9 mouse cellular contexts compared by ENCODE assay signal in genomic region chr3:62338461-62338853, GRCm38 (mm10). TPM values are rescaled to one million over a fixed set of nuclear protein-coding genes. Genes with fewer than 3 reads are reported as not detected.
A peak's percentile ranks its signal among the peaks of the same experiment; 100 is the strongest.
DNase-seq lines count a peak whose midpoint lies in the region; ATAC-seq and TF ChIP-seq lines count a peak whose summit lies in the region.
"Had no signal": no experiment of that assay in that cellular context is flagged by ENCODE, and none has a peak within 500 bp of the region (broad histone marks: within the 10 kb centered on the region; RNA-seq: fewer than 3 reads in every experiment).

No protein-coding gene starts in this region.

- H3K27ac ChIP-seq in left cerebral cortex, adult 2 months, result no peak overlapping the region
- H3K27ac ChIP-seq in embryonic facial prominence, embryonic 12.5 days, result no peak overlapping the region
- no peak overlapping the region for H3K27ac ChIP-seq in hindbrain, embryonic 16.5 days (ENCODE audit: low read depth, low read length)
- H3K27ac ChIP-seq in midbrain, postnatal 0 days (ENCODE audit: low read depth, low read length), result 0 out of 2 replicates have a peak overlapping the region, but pooled peaks have one; percentile 8

- 0 out of 2 replicates have a peak, but pooled peaks cover 5% of the 10 kb centered on the region for H3K27me3 ChIP-seq in embryonic facial prominence, embryonic 12.5 days
- peaks cover 3% of the 10 kb centered on the region; the same call in 1 of the 2 replicates for H3K27me3 ChIP-seq in hindbrain, embryonic 16.5 days (replicated peaks; ENCODE audit: control insufficient read depth, insufficient read depth, low read length)
- 0 out of 2 replicates have a peak, but pooled peaks cover 7% of the 10 kb centered on the region for H3K27me3 ChIP-seq in midbrain, postnatal 0 days (ENCODE audit: insufficient read depth, low read length)

- DNase-seq in left cerebral cortex, adult 2 months (ENCODE audit: extremely low spot score in 1 of 2, low spot score in 2 of 2), result no peak
- DNase-seq in left cerebral cortex, adult 9 months (ENCODE audit: low spot score in 2 of 2), result no peak
- DNase-seq in midbrain, postnatal 0 days (ENCODE audit: low spot score), result no peak
- DNase-seq in adrenal gland, postnatal 25 days, result no peak
- DNase-seq in retina, postnatal 1 day, result no peak
- no peak for DNase-seq in cerebellum, adult 11 months

- WGBS in embryonic facial prominence, embryonic 12.5 days, result 1% methylated on average over 17 of the region's 17 CpGs
- WGBS in hindbrain, embryonic 16.5 days, result 1% methylated on average over 17 of the region's 17 CpGs
- 2% methylated on average over 17 of the region's 17 CpGs for WGBS in midbrain, postnatal 0 days

- no peak for TF ChIP-seq CTCF in left cerebral cortex, adult 2 months (IDR thresholded peaks at IDR 0.05)
- TF ChIP-seq CTCF in midbrain, postnatal 0 days (IDR thresholded peaks at IDR 0.05), result no peak

- H3K9me3 ChIP-seq in embryonic facial prominence, embryonic 12.5 days, result no peaks in the 10 kb centered on the region
- H3K9me3 ChIP-seq in hindbrain, embryonic 16.5 days (ENCODE audit: control insufficient read depth, low read length), result no peaks in the 10 kb centered on the region
- H3K9me3 ChIP-seq in midbrain, postnatal 0 days (ENCODE audit: low read length), result no peaks in the 10 kb centered on the region

- intact Hi-C loops in left cerebral cortex, adult 2 months (cut with DNase I), result no loop called here

- H3K4me2 ChIP-seq in embryonic facial prominence, embryonic 12.5 days (replicated peaks), result peak overlapping the region; percentile 80
- peak overlapping the region; percentile 82 for H3K4me2 ChIP-seq in hindbrain, embryonic 16.5 days (ENCODE audit: low read length)
- H3K4me2 ChIP-seq in midbrain, postnatal 0 days (ENCODE audit: low read depth, low read length, poor library complexity, severe bottlenecking), result peak overlapping the region; percentile 61

- H3K36me3 ChIP-seq in embryonic facial prominence, embryonic 12.5 days, result no peaks in the 10 kb centered on the region
- H3K36me3 ChIP-seq in hindbrain, embryonic 16.5 days (ENCODE audit: control insufficient read depth, insufficient read depth, low read length), result no peaks in the 10 kb centered on the region
- H3K36me3 ChIP-seq in midbrain, postnatal 0 days (ENCODE audit: insufficient read depth, low read length), result no peaks in the 10 kb centered on the region

- peak overlapping the region; percentile 80 for H3K4me3 ChIP-seq in left cerebral cortex, adult 2 months
- H3K4me3 ChIP-seq in embryonic facial prominence, embryonic 12.5 days, result peak overlapping the region; percentile 77
- H3K4me3 ChIP-seq in hindbrain, embryonic 16.5 days (ENCODE audit: low read length), result peak overlapping the region; percentile 78
- peak overlapping the region; percentile 67 for H3K4me3 ChIP-seq in midbrain, postnatal 0 days (ENCODE audit: low read depth, low read length)

- H3K4me1 ChIP-seq in embryonic facial prominence, embryonic 12.5 days, result 0 out of 2 replicates have a peak, but pooled peaks cover 4% of the 10 kb centered on the region
- H3K4me1 ChIP-seq in hindbrain, embryonic 16.5 days (ENCODE audit: control insufficient read depth, insufficient read depth, low read depth, low read length), result peaks cover 3% of the 10 kb centered on the region
- H3K4me1 ChIP-seq in midbrain, postnatal 0 days (ENCODE audit: insufficient read depth, low read length), result no peaks in the 10 kb centered on the region

- peak overlapping the region; percentile 70 for H3K9ac ChIP-seq in embryonic facial prominence, embryonic 12.5 days
- peak overlapping the region; percentile 76 for H3K9ac ChIP-seq in hindbrain, embryonic 16.5 days (ENCODE audit: low read depth, low read length)
- peak overlapping the region; percentile 74 for H3K9ac ChIP-seq in midbrain, postnatal 0 days (replicated peaks; ENCODE audit: low read length, poor library complexity, severe bottlenecking)

- ATAC-seq in embryonic facial prominence, embryonic 12.5 days (ENCODE audit: insufficient number of reproducible peaks, insufficient read depth, low FRiP score, low TSS enrichment), result no peak
- peak; percentile 73; the same call in 1 of the 2 replicates for ATAC-seq in hindbrain, embryonic 16.5 days
- peak; percentile 24 for ATAC-seq in midbrain, postnatal 0 days (ENCODE audit: low FRiP score)

RNA-seq across cellular contexts. Expression of gene Arhgef26, which starts 0.3 kb away (rescaled TPM):
- total RNA-seq in left cerebral cortex, adult 2 months (2021), result 10 to 100 TPM; 23.0 to 26.5 TPM
- 12.5 and 12.9 TPM in 2 replicates for polyA plus RNA-seq in embryonic facial prominence, embryonic 12.5 days (2016; fragmentation: Nextera tagmentation; extraction: Ambion mirVana)
- 14.9 and 16.2 TPM in 2 replicates for polyA plus RNA-seq in hindbrain, embryonic 16.5 days (2015; fragmentation: Nextera tagmentation; extraction: Ambion mirVana)
- total RNA-seq in midbrain, postnatal 0 days (2014; rRNA removed), result 23.3 and 26.7 TPM in 2 replicates
- 14.1 and 16.5 TPM in 2 replicates for polyA plus RNA-seq in midbrain, postnatal 0 days (2015; fragmentation: Nextera tagmentation; extraction: Ambion mirVana)
- total RNA-seq in adrenal gland, postnatal 25 days (2021), result 3.7 and 5.9 TPM in 2 replicates
- total RNA-seq: hematopoietic stem cell, adult 5-6 weeks had no signal
